Mouse (Mus musculus) lung, postnatal 36 days (tissue): ENCODE data around the gene Saxo1.

Experiments
- DNase-seq: peaks from one replicate; pipeline ENCODE4 v3.0.0; 2022; ENCODE audit warnings: mixed read lengths

The Saxo1 gene

GRCm38 (mm10) chr4:86524483-86524882, 33.6 kb downstream of the Saxo1 start:
- no peak for DNase-seq

- no peak for DNase-seq
These were observed 34.4 kb downstream of the Saxo1 start for GRCm38 (mm10) chr4:86523771-86524170.

DNA sequence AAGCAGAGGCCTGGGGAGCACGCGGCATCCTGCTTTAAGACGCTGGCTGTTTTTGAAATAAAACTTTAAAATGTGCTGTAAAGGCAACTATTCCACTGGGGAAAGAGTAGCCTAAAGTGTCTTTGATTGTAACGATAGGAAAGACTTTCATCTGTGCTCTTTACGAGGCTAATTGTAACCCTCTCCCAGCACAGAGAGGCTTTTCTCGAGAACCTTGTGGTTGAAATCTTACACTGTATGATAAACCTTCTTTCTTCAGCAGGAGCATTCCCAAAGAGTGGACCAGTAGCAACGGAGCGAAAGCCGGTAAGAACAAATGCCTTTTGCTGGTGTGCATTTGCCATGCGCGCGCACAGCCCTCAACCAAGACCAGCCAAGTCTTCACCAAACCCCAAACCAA, 37.4 kb downstream of the Saxo1 start:
- no peak for DNase-seq

DNA sequence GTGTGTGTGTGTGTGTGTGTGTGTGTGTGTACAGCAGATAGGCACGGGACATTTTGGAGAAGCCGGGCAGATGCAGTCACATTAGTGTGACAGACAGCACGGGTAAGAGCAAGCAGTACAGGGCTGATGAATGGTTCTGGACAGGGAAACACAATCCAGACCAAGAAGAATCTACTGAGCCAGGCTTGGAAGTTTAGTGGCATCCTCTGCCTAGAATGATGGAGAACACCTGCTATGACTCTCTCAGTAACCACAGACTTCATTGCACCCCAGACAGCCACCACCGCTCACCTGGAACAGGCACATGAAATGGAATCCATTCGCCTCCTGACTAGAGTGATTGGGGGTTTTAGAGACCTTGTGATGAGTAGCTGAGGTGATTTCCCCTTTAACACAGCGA, 38.2 kb downstream of the Saxo1 start:
- no peak for DNase-seq

- DNase-seq, result no peak
These were observed 53.5 kb downstream of the Saxo1 start for GRCm38 (mm10) chr4:86504656-86505055.

- no peak for DNase-seq
These were observed 58.6 kb downstream of the Saxo1 start for GRCm38 (mm10) chr4:86499561-86499960.

- DNase-seq, result peak; percentile 49
These were observed 59.4 kb downstream of the Saxo1 start for GRCm38 (mm10) chr4:86498754-86499153.

- DNase-seq, result peak; percentile 3
These were observed 69.0 kb downstream of the Saxo1 start for GRCm38 (mm10) chr4:86489128-86489527.

DNA sequence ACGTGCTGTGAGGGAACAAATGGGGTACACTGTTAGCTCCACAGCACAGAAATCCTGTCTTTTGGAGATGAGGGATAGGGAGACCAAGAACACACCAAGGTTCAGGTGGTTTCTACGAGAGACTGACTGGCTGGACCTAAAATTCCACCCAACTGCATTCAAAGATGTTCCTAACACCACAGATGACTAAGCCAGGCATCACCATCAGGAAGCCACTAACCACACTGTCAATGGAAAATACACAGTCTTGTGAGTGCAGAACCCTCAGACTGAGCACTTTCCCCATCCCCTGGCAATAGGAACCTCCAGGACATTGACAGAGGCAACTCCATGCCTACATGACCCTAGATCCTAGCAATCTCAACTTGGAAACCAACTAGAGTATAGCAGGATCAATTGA, 71.2 kb downstream of the Saxo1 start:
- no peak for DNase-seq

DNA sequence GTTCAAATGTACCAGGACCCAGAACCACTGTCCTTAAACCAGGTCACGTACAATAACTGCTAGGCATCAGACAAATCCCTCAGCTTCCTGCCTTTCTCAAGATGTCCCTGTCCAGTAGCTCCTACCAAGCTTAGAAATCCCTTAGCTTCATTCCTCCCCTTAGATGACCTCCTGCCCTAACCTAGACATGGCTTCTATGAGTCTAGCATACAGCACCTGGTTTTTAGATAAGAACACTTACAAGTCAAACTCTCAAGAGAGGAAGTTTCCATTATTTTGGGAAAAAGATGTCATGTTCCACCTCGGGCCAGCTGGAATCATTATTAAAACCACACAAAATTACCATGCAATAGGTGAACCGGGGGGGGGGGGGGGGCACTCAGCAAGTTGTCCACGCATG, 71.6 kb downstream of the Saxo1 start:
- DNase-seq, result no peak

DNA sequence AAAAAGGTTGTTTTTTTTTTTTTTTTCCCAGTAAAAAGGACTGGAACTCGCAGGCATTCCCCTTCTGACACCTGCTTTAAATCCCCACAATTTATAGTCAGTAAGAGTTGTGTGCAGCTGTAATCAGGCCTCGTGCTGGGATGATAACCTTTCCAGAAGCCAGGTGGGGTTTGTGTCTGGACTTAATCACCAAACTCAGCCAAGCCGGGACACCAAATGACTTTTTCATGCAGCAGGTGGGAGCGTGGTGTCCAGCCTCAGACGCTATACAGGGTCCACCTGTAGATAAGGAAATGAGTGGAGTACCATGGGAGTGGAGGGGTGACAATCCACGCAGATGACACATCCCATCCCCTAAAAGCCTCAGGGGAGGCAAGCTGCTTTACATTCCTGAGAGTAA, 73.1 kb downstream of the Saxo1 start:
- no peak for DNase-seq

GRCm38 (mm10) chr4:86483686-86484085, 74.4 kb downstream of the Saxo1 start:
- no peak for DNase-seq

GRCm38 (mm10) chr4:86483013-86483615, 75.0 kb downstream of the Saxo1 start:
- DNase-seq, result no peak

DNA sequence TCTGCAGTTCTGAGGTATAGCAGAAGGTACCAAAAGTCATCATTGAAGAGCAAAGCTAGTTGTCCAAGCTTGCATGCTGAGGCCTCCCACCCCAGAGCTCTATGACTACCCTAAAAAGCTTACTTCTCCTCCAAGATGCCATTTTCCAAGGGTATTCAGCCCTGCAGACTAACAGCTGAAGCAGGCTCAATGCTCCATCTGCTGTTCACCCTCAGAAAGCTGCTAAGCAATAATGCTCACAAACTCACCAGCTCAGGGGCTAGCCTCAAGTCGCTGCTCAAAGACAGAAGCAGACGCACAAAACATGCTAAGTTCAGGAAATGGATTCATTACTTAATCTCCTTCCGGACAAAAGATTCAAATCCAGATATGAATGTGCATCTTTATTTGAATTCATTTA, 77.2 kb downstream of the Saxo1 start:
- no peak for DNase-seq

DNA sequence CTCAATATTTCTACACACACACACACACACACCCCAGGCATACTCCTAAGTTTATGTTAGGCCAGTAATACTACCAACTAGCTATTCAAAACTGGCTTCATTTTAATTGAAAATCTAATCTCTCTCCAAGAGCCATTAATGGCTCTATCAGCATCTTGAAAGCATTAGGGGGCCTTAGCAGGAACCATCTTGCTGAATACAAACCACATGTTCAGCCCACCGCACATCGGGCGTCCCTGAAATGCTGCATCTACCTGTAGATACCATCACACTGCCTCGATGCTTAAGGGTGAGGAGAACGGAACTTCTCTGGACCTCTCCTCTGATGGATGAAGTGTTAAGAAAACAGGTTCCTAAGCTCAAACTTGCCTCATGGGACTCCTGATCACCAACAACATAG, 93.3 kb downstream of the Saxo1 start:
- DNase-seq, result no peak

DNA sequence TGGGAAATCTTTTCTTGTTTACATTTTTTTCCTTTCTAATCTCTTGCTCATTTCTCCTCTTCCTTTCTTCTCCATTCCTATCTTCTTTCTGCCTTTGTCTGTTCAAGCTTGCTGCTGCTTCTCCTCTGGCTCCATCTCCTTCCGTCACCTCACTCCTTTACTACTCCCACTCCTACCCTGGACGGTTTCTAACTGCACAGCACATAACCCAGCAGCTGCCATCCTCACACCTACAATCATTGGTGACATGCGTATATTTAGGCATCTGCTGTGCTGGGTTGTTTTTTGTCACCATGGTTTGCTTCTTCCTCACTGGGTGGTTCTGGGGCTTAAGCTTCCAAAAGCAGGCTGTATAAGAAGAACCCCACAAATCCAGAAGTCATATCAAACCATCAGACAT, 107.7 kb downstream of the Saxo1 start:
- DNase-seq, result no peak

GRCm38 (mm10) chr4:86436336-86436735, 121.8 kb downstream of the Saxo1 start:
- DNase-seq, result peak; percentile 55

- DNase-seq, result no peak
These were observed 122.5 kb downstream of the Saxo1 start for GRCm38 (mm10) chr4:86435631-86436030.

DNA sequence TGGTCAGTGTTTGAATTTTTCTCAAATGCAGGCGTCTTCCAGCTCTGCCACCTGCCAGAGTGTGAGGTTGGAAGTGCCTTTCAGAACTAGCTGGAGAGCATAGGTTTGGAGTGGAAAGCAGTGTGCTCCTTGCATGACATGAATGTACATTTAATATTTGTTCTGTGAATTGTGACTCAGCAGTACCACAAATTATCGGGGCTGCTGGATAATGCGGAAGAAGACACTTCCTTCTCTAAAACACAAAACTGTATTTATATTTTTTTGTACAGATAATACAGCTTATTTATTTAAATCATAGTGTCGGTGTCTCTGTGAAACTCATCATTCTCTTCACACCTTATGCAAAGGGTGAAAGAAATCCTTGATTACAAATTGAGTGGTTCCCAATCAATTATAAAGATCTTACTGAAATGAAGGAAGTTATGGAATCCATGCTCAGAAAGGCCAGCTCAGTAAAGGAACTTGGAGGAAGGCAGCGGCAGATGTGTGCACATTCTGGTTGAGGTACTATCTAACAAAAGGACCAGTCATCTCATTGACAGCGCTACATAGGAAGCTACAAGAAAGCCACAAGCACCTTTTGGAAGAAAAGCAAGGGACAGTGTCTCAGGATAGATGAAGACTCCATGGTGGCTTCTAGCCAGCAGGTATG, 129.9 kb downstream of the Saxo1 start:
- no peak for DNase-seq

DNA sequence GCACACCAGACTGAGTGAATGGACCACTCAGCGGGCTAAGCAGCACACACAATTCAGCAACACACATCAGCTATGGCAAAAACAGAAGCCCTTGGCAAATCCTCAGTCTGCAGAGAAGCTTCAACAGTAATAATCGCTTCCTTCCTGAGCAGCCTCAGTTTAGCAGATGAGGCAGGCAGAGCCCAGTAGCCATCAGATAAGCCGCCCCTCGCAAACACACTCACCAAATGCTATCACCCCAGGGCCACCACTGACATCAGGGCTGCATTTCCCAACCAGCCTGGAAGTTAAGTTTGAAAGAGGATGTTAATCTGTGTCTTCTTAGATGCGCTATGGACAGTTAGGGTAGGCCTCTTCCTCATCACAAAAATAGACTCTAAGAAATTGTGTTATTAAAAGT, 130.8 kb downstream of the Saxo1 start:
- no peak for DNase-seq

DNA sequence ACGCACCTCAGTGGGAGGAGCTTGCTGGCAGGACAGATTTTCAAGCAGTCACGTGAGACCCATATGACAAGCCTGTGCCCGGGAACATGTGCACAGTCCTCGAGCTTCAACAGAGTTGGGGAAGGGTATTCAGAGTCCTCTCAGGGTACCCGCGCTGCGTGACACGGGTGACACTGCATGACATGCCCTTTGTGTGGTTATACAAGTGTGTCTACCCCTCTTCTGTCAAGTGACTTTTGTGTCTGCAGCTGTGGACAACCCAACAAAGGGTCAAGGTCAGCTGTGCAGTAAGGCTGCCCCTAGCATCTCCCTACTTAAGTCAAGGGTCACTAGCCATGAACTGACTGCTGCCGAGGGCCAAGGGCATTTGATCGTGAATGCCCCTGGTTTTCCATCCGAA, 131.6 kb downstream of the Saxo1 start:
- no peak for DNase-seq

- DNase-seq, result no peak
These were observed 132.5 kb downstream of the Saxo1 start for GRCm38 (mm10) chr4:86425581-86425980.

- no peak for DNase-seq
These were observed 135.5 kb downstream of the Saxo1 start for GRCm38 (mm10) chr4:86422586-86422985.

- no peak for DNase-seq
These were observed 141.6 kb downstream of the Saxo1 start for GRCm38 (mm10) chr4:86416401-86417025.

- DNase-seq, result no peak
These were observed 144.7 kb downstream of the Saxo1 start for GRCm38 (mm10) chr4:86413388-86413787.
